Mouse (Mus musculus): ENCODE data around the gene Tmem204. TPM values are rescaled to one million over a fixed set of nuclear protein-coding genes. Genes with fewer than 3 reads are reported as not detected.

Gene Tmem204
- total and polyA plus RNA-seq, 3 experiments = 0.10 TPM; not detected in 2

- Histone ChIP-seq H3K9ac (ENCODE audit: control insufficient read depth, low read depth, low read length, poor library complexity, severe bottlenecking) (no peak overlapping the region), H3K79me2 (ENCODE audit: control insufficient read depth, insufficient read depth, low read length, poor library complexity) (no peaks in the 10 kb centered on the region), H3K4me3 (ENCODE audit: control insufficient read depth in 1 of 2, insufficient read depth in 1 of 2, low read depth in 2 of 2, low read length in 2 of 2) (no peak overlapping the region), H3K27ac (ENCODE audit: control insufficient read depth, low read depth, low read length) (no peak overlapping the region), H3K27me3 (ENCODE audit: control insufficient read depth in 1 of 2, insufficient read depth in 2 of 2, low read length in 2 of 2) (no peaks in the 10 kb centered on the region), H3K4me1 (ENCODE audit: control insufficient read depth in 1 of 2, insufficient read depth in 2 of 2, low read length in 2 of 2) (peaks cover 0 to 14% of the 10 kb centered on the region in 2 experiments; a peak in 2 of 4 replicates), H3K36me3 (ENCODE audit: control insufficient read depth in 1 of 2, insufficient read depth in 2 of 2, low read length in 2 of 2) (peaks cover 0 to 4% of the 10 kb centered on the region in 2 experiments; a peak in 2 of 4 replicates), H3K9me3 (replicated peaks; ENCODE audit: insufficient read depth, low read length) (no peaks in the 10 kb centered on the region)
- TF ChIP-seq MYB (IDR thresholded peaks at IDR 0.05; ENCODE audit: low read depth, low read length) (no peak), EP300 (IDR thresholded peaks at IDR 0.05; ENCODE audit: low read depth in 1 of 2, low read length in 2 of 2) (no peak), ZKSCAN1 (IDR thresholded peaks at IDR 0.05; ENCODE audit: low read depth, low read length) (no peak), MAFK (IDR thresholded peaks at IDR 0.05; ENCODE audit: borderline replicate concordance, low read depth, low read length) (no peak), MAX (IDR thresholded peaks at IDR 0.05; ENCODE audit: low read length) (no peak)
- no peak for DNase-seq (ENCODE audit: low read depth, low spot score)
Measured at GRCm38 (mm10) chr17:25066595-25066994, 16.8 kb downstream of the Tmem204 start.

- Histone ChIP-seq H3K4me3 (ENCODE audit: control insufficient read depth in 1 of 2, insufficient read depth in 1 of 2, low read depth in 2 of 2, low read length in 2 of 2) (no peak overlapping the region), H3K79me2 (ENCODE audit: control insufficient read depth, insufficient read depth, low read length, poor library complexity) (no peaks in the 10 kb centered on the region), H3K27me3 (ENCODE audit: control insufficient read depth in 1 of 2, insufficient read depth in 2 of 2, low read length in 2 of 2) (no peaks in the 10 kb centered on the region), H3K27ac (ENCODE audit: control insufficient read depth, low read depth, low read length) (no peak overlapping the region), H3K9ac (ENCODE audit: control insufficient read depth, low read depth, low read length, poor library complexity, severe bottlenecking) (no peak overlapping the region), H3K36me3 (ENCODE audit: control insufficient read depth in 1 of 2, insufficient read depth in 2 of 2, low read length in 2 of 2) (peaks cover 0 to 4% of the 10 kb centered on the region in 2 experiments; a peak in 2 of 4 replicates), H3K9me3 (replicated peaks; ENCODE audit: insufficient read depth, low read length) (no peaks in the 10 kb centered on the region), H3K4me1 (ENCODE audit: control insufficient read depth in 1 of 2, insufficient read depth in 2 of 2, low read length in 2 of 2) (peaks cover 0 to 14% of the 10 kb centered on the region in 2 experiments; a peak in 2 of 4 replicates)
- no peak for TF ChIP-seq MAZ (IDR thresholded peaks at IDR 0.05; ENCODE audit: low read depth, low read length)
- TF ChIP-seq HCFC1 (IDR thresholded peaks at IDR 0.05; ENCODE audit: low read depth, low read length) = no peak
- TF ChIP-seq POLR2AphosphoS2 (IDR thresholded peaks at IDR 0.05; ENCODE audit: low read length) = no peak
- no peak for TF ChIP-seq RAD21 (IDR thresholded peaks at IDR 0.05; ENCODE audit: low read depth, low read length)
- TF ChIP-seq ELF1 (IDR thresholded peaks at IDR 0.05; ENCODE audit: low read depth, low read length) = no peak
- no peak for TF ChIP-seq ZKSCAN1 (IDR thresholded peaks at IDR 0.05; ENCODE audit: low read depth, low read length)
- TF ChIP-seq MAFK (IDR thresholded peaks at IDR 0.05; ENCODE audit: borderline replicate concordance, low read depth, low read length) = no peak
- no peak for TF ChIP-seq USF2 (IDR thresholded peaks at IDR 0.05; ENCODE audit: borderline replicate concordance in 1 of 2, insufficient read depth in 1 of 2, low read depth in 1 of 2, low read length in 2 of 2)
- no peak for DNase-seq (ENCODE audit: low read depth, low spot score)
Measured at GRCm38 (mm10) chr17:25065189-25065588, 18.2 kb downstream of the Tmem204 start.

- Histone ChIP-seq H3K27me3 (ENCODE audit: control insufficient read depth in 1 of 2, insufficient read depth in 2 of 2, low read length in 2 of 2) (no peaks in the 10 kb centered on the region), H3K9ac (ENCODE audit: control insufficient read depth, low read depth, low read length, poor library complexity, severe bottlenecking) (no peak overlapping the region), H3K4me1 (ENCODE audit: control insufficient read depth in 1 of 2, insufficient read depth in 2 of 2, low read length in 2 of 2) (peaks cover 0 to 14% of the 10 kb centered on the region in 2 experiments; a peak in 2 of 4 replicates), H3K27ac (ENCODE audit: control insufficient read depth, low read depth, low read length) (no peak overlapping the region), H3K79me2 (ENCODE audit: control insufficient read depth, insufficient read depth, low read length, poor library complexity) (no peaks in the 10 kb centered on the region), H3K36me3 (ENCODE audit: control insufficient read depth in 1 of 2, insufficient read depth in 2 of 2, low read length in 2 of 2) (peaks cover 0 to 4% of the 10 kb centered on the region in 2 experiments; a peak in 2 of 4 replicates), H3K9me3 (replicated peaks; ENCODE audit: insufficient read depth, low read length) (no peaks in the 10 kb centered on the region), H3K4me3 (ENCODE audit: control insufficient read depth in 1 of 2, insufficient read depth in 1 of 2, low read depth in 2 of 2, low read length in 2 of 2) (no peak overlapping the region)
- no peak for TF ChIP-seq NRF1 (IDR thresholded peaks at IDR 0.05; ENCODE audit: insufficient read depth, low read depth, low read length, poor library complexity, severe bottlenecking)
- TF ChIP-seq JUND (IDR thresholded peaks at IDR 0.05; ENCODE audit: low read depth, low read length) = no peak
- TF ChIP-seq POLR2A (IDR thresholded peaks at IDR 0.05; ENCODE audit: control insufficient read depth in 1 of 2, insufficient read depth in 1 of 2, low read depth in 1 of 2, low read length in 2 of 2, poor library complexity in 1 of 2) = no peak
- no peak for TF ChIP-seq USF2 (IDR thresholded peaks at IDR 0.05; ENCODE audit: borderline replicate concordance in 1 of 2, insufficient read depth in 1 of 2, low read depth in 1 of 2, low read length in 2 of 2)
- TF ChIP-seq ZMIZ1 (IDR thresholded peaks at IDR 0.05; ENCODE audit: low read depth, low read length) = no peak
- no peak for TF ChIP-seq RCOR1 (IDR thresholded peaks at IDR 0.05; ENCODE audit: low read depth, low read length)
- DNase-seq (ENCODE audit: low read depth, low spot score) = peak; percentile 43
Measured at GRCm38 (mm10) chr17:25064351-25064750, 19.0 kb downstream of the Tmem204 start.
